Mouse (Mus musculus) neural tube, embryonic 12.5 days (tissue): ENCODE data around the gene Svs1. TPM values are rescaled to one million over a fixed set of nuclear protein-coding genes. Genes with fewer than 3 reads are reported as not detected.

ENCODE experiments used
- ATAC-seq: fragments of 200-750 bp; cut with Nextera tagmentation; 2 replicates; pipeline ENCODE4 v1.8.0; 2017; ENCODE audit warnings: low read depth, mild to moderate bottlenecking, moderate TSS enrichment, moderate library complexity; ENCODE audit not compliant: low FRiP score
- H3K27ac ChIP-seq: fragments of 300-500 bp; sonication (generic); 2 replicates; pipeline ENCODE4 v1.5.1; 2016
- H3K27me3 ChIP-seq: fragments of 300-500 bp; sonication (generic); replicated peaks from 2 replicates; pipeline ENCODE4 v1.6.1; 2016; ENCODE audit warnings: mild to moderate bottlenecking
- H3K36me3 ChIP-seq: fragments of 300-500 bp; sonication (generic); 2 replicates; pipeline ENCODE4 v1.6.1; 2016; ENCODE audit warnings: mild to moderate bottlenecking
- H3K4me1 ChIP-seq: fragments of 300-500 bp; sonication (generic); 2 replicates; pipeline ENCODE4 v1.6.1; 2016
- H3K4me2 ChIP-seq: fragments of 300-500 bp; sonication (generic); replicated peaks from 2 replicates; pipeline ENCODE4 v1.6.1; 2016; ENCODE audit warnings: mild to moderate bottlenecking
- H3K4me3 ChIP-seq: fragments of 300-500 bp; sonication (generic); 2 replicates; pipeline ENCODE4 v1.5.1; 2016
- H3K9ac ChIP-seq: fragments of 300-500 bp; sonication (generic); 2 replicates; pipeline ENCODE4 v1.6.1; 2016; ENCODE audit warnings: mild to moderate bottlenecking
- H3K9me3 ChIP-seq: fragments of 300-500 bp; sonication (generic); 2 replicates; pipeline ENCODE4 v1.6.1; 2016; ENCODE audit warnings: mild to moderate bottlenecking
- WGBS: fragments of 180-500 bp; shearing (Covaris S2); methylation state at CpG from one replicate; pipeline ENCODE4 v1.1.7; 2016; 5-methylcytosine and 5-hydroxymethylcytosine counted together
- polyA plus RNA-seq: library from polyadenylated mRNA; unstranded; fragments of >200 nt; fragmentation: Nextera tagmentation; extraction: Ambion mirVana; gene quantifications from 2 replicates; pipeline ENCODE4 v1.2.1, GENCODE M21; 2016

Svs1 gene
- polyA plus RNA-seq, 1 experiment from 2014 or later, result not detected

DNA sequence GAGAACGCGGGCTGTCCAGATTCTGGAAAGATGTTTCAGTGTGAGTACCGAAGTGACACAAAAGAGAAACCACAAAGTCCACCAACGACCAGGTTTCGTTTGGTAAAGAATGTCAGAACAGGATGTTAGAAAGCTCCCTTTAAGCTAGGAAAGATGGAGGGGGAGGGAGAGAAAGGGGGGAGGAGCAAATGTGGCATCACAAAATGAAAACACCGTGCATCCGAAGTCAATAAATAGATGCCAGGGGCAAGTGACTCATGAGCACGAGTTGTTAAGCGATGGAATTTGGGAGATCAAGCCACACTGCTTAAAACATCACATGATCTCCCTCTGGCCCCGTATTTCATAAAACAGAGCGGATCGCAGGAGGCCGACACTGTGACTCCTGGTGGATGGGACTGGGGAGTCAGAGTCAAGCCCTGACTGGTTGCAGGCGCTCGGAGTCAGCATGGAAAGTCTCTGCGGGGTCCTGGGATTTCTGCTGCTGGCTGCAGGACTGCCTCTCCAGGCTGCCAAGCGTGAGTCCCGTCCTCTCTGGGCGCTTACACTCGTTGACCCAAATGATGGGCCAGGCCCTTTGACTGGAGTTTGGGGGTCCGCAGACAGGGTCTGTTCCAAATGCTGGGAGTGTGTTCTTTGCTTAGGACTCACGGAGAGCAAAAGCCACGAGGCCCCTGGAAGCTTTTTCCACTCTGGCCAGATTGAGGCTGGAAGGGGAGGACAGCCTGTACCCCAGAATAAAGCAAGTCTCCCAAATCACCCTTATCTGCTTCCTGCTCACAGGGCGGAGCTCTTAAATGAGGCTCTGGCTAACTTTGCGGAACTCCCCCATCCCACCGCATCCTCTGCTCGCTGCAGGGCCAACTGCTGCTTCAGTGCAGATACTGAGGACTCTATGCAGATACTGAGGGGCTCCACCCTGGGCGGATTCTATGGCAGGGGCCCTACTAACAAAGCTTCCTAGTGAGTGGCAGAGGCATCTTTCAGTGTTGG is 49.9 kb downstream of the Svs1 start, which contains the start of gene Gpnmb:
TSS of gene Gpnmb (plus strand) at position 272 of the 993 bp plus-strand sequence.
- Histone ChIP-seq H3K36me3 (no peaks in the 10 kb centered on the region), H3K4me1 (peaks cover 4% of the 10 kb centered on the region; the same call in 1 of the 2 replicates), H3K4me2 (peak within 1 kb of the TSS; percentile 25; the same call in 1 of the 2 replicates), H3K27ac (no peak within 1 kb of the TSS), H3K9me3 (no peaks in the 10 kb centered on the region), H3K27me3 (peaks cover 5% of the 10 kb centered on the region; the same call in 1 of the 2 replicates), H3K9ac (no peak within 1 kb of the TSS), H3K4me3 (no peak within 1 kb of the TSS)
- 46% methylated on average over 28 of the region's 28 CpGs for WGBS
- ATAC-seq, result no peak

DNA sequence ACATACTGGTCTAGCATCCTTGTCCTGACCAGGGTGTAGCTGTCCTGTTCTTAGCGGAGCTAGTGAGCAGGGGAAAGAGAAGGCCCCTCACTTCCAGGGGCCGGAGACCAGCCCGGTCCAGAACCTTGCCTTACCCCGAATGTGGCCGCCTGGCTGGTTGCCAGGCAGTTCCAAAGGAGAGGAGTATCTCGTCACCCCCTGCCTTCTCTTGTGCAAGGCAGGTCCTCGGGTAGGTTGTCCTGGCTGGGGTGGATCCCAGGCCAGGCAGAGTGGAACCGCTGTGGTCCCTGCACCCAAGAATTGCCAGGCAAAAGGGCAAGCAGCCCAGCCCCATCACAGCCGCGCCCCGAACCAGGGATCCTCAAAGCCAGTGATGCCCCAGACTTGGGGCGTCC is 50.6 kb downstream of the Svs1 start:
- no peaks in the 10 kb centered on the region for H3K36me3 ChIP-seq
- H3K9ac ChIP-seq, result no peak overlapping the region
- WGBS, result 68% methylated on average over 12 of the region's 12 CpGs
- H3K27ac ChIP-seq, result no peak overlapping the region
- no peaks in the 10 kb centered on the region for H3K9me3 ChIP-seq
- no peak overlapping the region for H3K4me2 ChIP-seq
- peaks cover 4% of the 10 kb centered on the region; the same call in 1 of the 2 replicates for H3K4me1 ChIP-seq
- H3K4me3 ChIP-seq, result no peak overlapping the region
- ATAC-seq, result no peak
- peaks cover 5% of the 10 kb centered on the region; the same call in 1 of the 2 replicates for H3K27me3 ChIP-seq

DNA sequence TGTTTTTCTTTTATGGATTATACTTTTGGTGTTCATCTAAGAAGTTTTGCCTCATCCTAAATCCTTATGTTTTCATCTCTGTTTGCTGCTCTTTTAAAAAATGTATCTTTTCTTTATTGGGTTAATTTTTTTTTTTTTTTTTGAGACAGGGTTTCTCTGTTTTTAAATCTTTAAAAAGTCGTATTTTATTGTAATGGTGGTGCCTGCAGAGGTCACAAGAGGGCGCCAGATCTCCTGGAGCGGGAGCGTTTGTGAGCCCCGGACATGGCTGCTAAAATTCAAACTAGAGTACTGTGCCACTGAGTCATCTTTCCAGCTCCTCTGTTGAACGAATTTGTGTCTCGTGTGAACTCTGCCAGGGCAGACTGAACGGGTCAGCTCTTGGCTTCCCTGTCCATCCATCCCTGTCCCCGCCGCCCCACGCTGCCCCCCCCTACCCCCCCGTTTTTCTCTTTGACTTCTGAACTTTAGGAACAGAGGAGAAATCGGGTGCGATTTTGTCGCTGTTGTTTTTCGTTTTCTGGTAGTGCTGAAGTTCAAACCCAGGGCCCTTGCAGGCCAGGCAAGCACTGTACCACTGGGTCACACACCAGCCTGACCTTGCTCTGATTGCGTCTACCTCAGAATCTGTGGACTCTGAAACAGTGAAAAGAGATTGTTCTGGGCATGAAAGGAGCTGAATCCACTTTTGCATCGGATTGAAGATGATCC is 53.0 kb downstream of the Svs1 start:
- Histone ChIP-seq H3K9ac (0 out of 2 replicates have a peak overlapping the region, but pooled peaks have one; percentile 38), H3K36me3 (no peaks in the 10 kb centered on the region), H3K9me3 (no peaks in the 10 kb centered on the region), H3K27ac (no peak overlapping the region), H3K4me3 (peak overlapping the region; percentile 22; the same call in 1 of the 2 replicates), H3K4me1 (peaks cover 4% of the 10 kb centered on the region; the same call in 1 of the 2 replicates), H3K27me3 (peaks cover 5% of the 10 kb centered on the region; the same call in 1 of the 2 replicates), H3K4me2 (peak overlapping the region; percentile 54)
- 17% methylated on average over 18 of the region's 18 CpGs for whole genome bisulfite sequencing
- no peak for ATAC-seq

Other genes starting within 250 kb of the Svs1 start
- gene Gimap1, start 247.8 kb upstream of the Svs1 start, polyA plus RNA-seq, result 6.0 and 8.3 TPM in 2 replicates
- 1.4 and 1.8 TPM in 2 replicates for gene Gimap5, start 240.7 kb upstream of the Svs1 start, polyA plus RNA-seq
- not detected in 2 replicates for gene Gimap3, start 216.0 kb upstream of the Svs1 start, polyA plus RNA-seq
- 19.3 and 21.2 TPM in 2 replicates for gene Tmem176a, start 145.9 kb upstream of the Svs1 start, polyA plus RNA-seq
- 72.6 and 82.3 TPM in 2 replicates for gene Tmem176b, start 145.4 kb upstream of the Svs1 start, polyA plus RNA-seq
- gene Aoc1, start 114.0 kb upstream of the Svs1 start, polyA plus RNA-seq, result 0.19 TPM in 1 of 2 replicates, not detected in the other
- gene 1600015I10Rik, start 57.0 kb upstream of the Svs1 start, polyA plus RNA-seq, result not detected in 2 replicates
- gene Doxl2, start 11.9 kb upstream of the Svs1 start, polyA plus RNA-seq, result not detected in 2 replicates
- 0.89 and 0.95 TPM in 2 replicates for gene Gpnmb, start 49.7 kb downstream of the Svs1 start, polyA plus RNA-seq
- gene Malsu1, start 86.9 kb downstream of the Svs1 start, polyA plus RNA-seq, result 64.3 and 64.7 TPM in 2 replicates
- 94.0 and 95.9 TPM in 2 replicates for gene Igf2bp3, start 228.1 kb downstream of the Svs1 start, polyA plus RNA-seq